10 mouse cellular contexts compared by ENCODE assay signal in the genomic region with DNA sequence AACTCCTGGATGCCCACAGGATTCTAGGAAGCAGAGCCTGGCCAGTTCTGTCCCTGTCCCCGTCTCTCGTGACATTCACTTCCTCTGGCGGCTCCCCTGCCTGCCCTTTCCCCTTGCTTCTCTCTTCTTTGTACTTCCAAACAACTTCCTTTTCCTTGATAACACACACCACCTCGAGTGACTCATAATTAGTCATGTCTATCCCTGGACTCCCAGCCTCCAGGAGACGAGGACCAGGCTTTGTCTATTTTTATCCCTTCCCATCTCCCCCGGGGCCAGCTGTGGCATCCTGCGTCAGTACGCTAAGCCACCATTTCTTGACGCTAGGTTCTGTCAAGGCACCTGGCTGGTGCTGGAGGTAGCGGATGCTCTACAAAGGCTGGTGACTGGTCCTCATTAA. TPM values are rescaled to one million over a fixed set of nuclear protein-coding genes. Genes with fewer than 3 reads are reported as not detected.
DNase-seq lines count a peak whose midpoint lies in the region; ATAC-seq and TF ChIP-seq lines count a peak whose summit lies in the region.
"Had no signal": no experiment of that assay in that cellular context is flagged by ENCODE, and none has a peak within 500 bp of the region (broad histone marks: within the 10 kb centered on the region; RNA-seq: fewer than 3 reads in every experiment).

No protein-coding gene starts in this region.

- H3K4me3 ChIP-seq in intestine, postnatal 0 days (ENCODE audit: low read depth, low read length), result no peak overlapping the region

- H3K9me3 ChIP-seq in intestine, postnatal 0 days (ENCODE audit: control insufficient read depth), result no peaks in the 10 kb centered on the region

- no peaks in the 10 kb centered on the region; the same call in 1 of the 2 replicates for H3K36me3 ChIP-seq in intestine, postnatal 0 days (ENCODE audit: control insufficient read depth, insufficient read depth)

- peak; percentile 51 to 60 for DNase-seq in right cerebral cortex, adult 2 months (ENCODE audit: low spot score in 2 of 2)
- no peak for DNase-seq in right cerebral cortex, postnatal 4 days
- peak; percentile 34 for DNase-seq in embryo, embryonic 11 days
- no peak for DNase-seq in layer of hippocampus, adult 11-12 months (ENCODE audit: low spot score)
- no peak for DNase-seq in ovary, adult 18-20 months (ENCODE audit: low spot score)

- no peak for TF ChIP-seq CTCF in intestine, postnatal 0 days (IDR thresholded peaks at IDR 0.05; ENCODE audit: low read depth)

- peak; percentile 68 for ATAC-seq in intestine, postnatal 0 days
- ATAC-seq in megakaryocyte progenitor cell, adult 5-6 weeks (replicated peaks; ENCODE audit: poor library complexity), result peak; percentile 71
- ATAC-seq in erythroblast, adult 5-6 weeks (replicated peaks; ENCODE audit: low FRiP score, poor library complexity, severe bottlenecking), result no peak

- no peak overlapping the region for H3K9ac ChIP-seq in intestine, postnatal 0 days (ENCODE audit: low read depth, low read length)
- H3K9ac ChIP-seq: liver, embryonic 14.5 days had no signal

- 0 out of 2 replicates have a peak, but pooled peaks cover 5% of the 10 kb centered on the region for H3K4me1 ChIP-seq in intestine, postnatal 0 days (replicated peaks; ENCODE audit: control insufficient read depth, insufficient read depth, low read length)

- 12% methylated on average over 10 of the region's 10 CpGs for WGBS in intestine, postnatal 0 days

- peak overlapping the region; percentile 54; the same call in 1 of the 2 replicates for H3K27ac ChIP-seq in intestine, postnatal 0 days (ENCODE audit: low read depth, low read length)
- H3K27ac ChIP-seq: liver, embryonic 14.5 days had no signal

- no peaks in the 10 kb centered on the region for H3K27me3 ChIP-seq in intestine, postnatal 0 days (replicated peaks; ENCODE audit: control insufficient read depth, insufficient read depth, low read length)

- peak overlapping the region; percentile 14; the same call in 1 of the 2 replicates for H3K4me2 ChIP-seq in intestine, postnatal 0 days (replicated peaks; ENCODE audit: low read depth)

RNA-seq across cellular contexts. Expression of a gene that starts 15.9 kb away (rescaled TPM):
- 2.2 and 2.6 TPM in 2 replicates for polyA plus RNA-seq in intestine, postnatal 0 days (2015; fragmentation: Nextera tagmentation; extraction: Ambion mirVana)
- total RNA-seq in megakaryocyte progenitor cell, adult 5-6 weeks (2015), result 20.9 and 26.1 TPM in 2 replicates
- 16.2 and 20.3 TPM in 2 replicates for total RNA-seq in megakaryocyte progenitor cell, adult 5-6 weeks (2017)
- 6.5 and 7.5 TPM in 2 replicates for total RNA-seq in erythroblast, adult 5-6 weeks (2015; ENCODE audit: low replicate concordance)
- total RNA-seq in erythroblast, adult 5-6 weeks (2017; ENCODE audit: low replicate concordance), result 3.7 and 4.0 TPM in 2 replicates

RNA-seq across cellular contexts. Expression of a gene that starts 16.4 kb away (rescaled TPM):
- polyA plus RNA-seq in intestine, postnatal 0 days (2015; fragmentation: Nextera tagmentation; extraction: Ambion mirVana), result 40.1 and 40.2 TPM in 2 replicates
- 11.3 and 12.5 TPM in 2 replicates for total RNA-seq in megakaryocyte progenitor cell, adult 5-6 weeks (2015)
- total RNA-seq in megakaryocyte progenitor cell, adult 5-6 weeks (2017), result 12.5 and 12.8 TPM in 2 replicates
- 2.3 and 8.1 TPM in 2 replicates for total RNA-seq in erythroblast, adult 5-6 weeks (2015; ENCODE audit: low replicate concordance)
- 1.7 and 5.4 TPM in 2 replicates for total RNA-seq in erythroblast, adult 5-6 weeks (2017; ENCODE audit: low replicate concordance)

RNA-seq across cellular contexts. Expression of a gene that starts 36.1 kb away (rescaled TPM):
- polyA plus RNA-seq in intestine, postnatal 0 days (2015; fragmentation: Nextera tagmentation; extraction: Ambion mirVana), result not detected in 2 replicates
- total RNA-seq in megakaryocyte progenitor cell, adult 5-6 weeks (2015), result not detected in 2 replicates
- total RNA-seq in megakaryocyte progenitor cell, adult 5-6 weeks (2017), result not detected in 2 replicates
- total RNA-seq in erythroblast, adult 5-6 weeks (2015; ENCODE audit: low replicate concordance), result not detected in 2 replicates
- not detected in 2 replicates for total RNA-seq in erythroblast, adult 5-6 weeks (2017; ENCODE audit: low replicate concordance)
- polyA plus RNA-seq: cortical plate, adult 2 months; liver, embryonic 14.5 days had no signal

Comparison
In these comparisons a context has a peak if more than half of its experiments do, and no peak if none do; other contexts are left out.
1. DNase-seq: peak in right cerebral cortex, adult 2 months (2 of 2) and embryo, embryonic 11 days (single experiment); none in right cerebral cortex, postnatal 4 days (single experiment), layer of hippocampus, adult 11-12 months (single experiment) and ovary, adult 18-20 months (single experiment).